Mouse (Mus musculus) granulocyte monocyte progenitor cell, adult 5-6 weeks (primary cell): ENCODE measurements at regions not wholly inside any gene's neighbourhood (a gene's known extent, or its start where the extent isn't known, plus 50 kb on each side); places are given as distances from the start of the nearest gene placed in this dataset.

ENCODE experiments used
- ATAC-seq: replicated peaks from 2 replicates; pipeline ENCODE4 v1.8.0; 2016; ENCODE audit warnings: mild to moderate bottlenecking, moderate TSS enrichment, inconsistent platforms; ENCODE audit not compliant: poor library complexity, severe bottlenecking

DNA sequence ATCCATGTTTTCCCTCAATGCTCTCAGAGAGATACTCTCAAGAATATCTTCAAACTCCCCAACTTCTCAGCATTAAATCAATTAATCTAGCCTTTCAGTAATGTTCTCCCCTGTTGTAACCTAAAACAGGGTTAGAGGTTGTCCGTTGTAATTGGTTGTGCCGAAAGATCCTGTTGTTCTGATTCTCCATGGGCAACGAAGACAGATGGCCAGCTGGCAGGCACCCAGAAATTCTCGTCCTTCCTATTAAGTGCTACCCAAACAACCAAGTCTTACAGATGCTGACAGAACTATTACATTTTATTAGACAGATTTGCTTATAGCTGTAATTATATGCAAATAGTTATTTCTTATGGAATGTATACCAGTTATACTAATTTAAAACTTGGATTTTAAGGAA lies 225.9 kb upstream of the Tacr3 start:
- ATAC-seq: no peak

DNA sequence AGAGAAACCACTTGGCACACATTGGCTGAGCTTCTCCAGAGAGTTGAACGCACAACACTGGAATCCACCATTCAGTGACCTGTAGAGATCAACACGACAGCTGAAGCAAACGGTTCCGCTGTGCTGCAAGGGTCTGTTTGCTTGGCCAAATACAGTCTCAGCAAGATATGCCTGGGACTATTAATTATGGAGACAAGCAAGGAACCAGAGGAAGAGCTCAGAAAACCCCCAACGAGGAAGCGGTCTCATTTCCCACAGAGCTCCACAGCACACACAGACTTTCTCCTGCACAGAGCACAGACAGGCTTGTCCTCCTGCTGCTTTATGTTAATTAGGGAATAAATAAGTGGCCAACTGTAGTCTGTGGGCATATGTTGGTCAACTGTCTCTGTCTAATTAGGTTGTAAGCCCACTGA lies 223.4 kb upstream of the Tacr3 start:
- no peak for ATAC-seq

DNA sequence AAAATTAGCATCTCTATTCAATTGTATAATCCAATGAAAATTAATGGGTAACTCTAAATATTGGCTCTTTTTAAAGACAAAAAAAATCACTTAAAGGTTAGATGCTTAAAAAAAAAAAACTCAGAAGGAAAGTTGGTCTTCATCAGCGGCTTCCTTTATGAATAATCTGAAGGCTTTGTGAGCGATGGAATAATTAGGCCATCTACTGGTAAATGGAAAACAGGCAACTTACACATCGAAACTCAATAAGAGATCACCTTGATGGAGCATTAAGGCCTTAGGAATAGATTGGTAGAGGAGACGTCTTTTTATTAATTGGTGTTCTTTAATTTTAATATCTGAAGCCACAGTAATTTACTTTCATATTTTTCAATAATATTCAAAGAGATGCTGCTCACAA lies 218.6 kb upstream of the Tacr3 start:
- ATAC-seq: no peak

DNA sequence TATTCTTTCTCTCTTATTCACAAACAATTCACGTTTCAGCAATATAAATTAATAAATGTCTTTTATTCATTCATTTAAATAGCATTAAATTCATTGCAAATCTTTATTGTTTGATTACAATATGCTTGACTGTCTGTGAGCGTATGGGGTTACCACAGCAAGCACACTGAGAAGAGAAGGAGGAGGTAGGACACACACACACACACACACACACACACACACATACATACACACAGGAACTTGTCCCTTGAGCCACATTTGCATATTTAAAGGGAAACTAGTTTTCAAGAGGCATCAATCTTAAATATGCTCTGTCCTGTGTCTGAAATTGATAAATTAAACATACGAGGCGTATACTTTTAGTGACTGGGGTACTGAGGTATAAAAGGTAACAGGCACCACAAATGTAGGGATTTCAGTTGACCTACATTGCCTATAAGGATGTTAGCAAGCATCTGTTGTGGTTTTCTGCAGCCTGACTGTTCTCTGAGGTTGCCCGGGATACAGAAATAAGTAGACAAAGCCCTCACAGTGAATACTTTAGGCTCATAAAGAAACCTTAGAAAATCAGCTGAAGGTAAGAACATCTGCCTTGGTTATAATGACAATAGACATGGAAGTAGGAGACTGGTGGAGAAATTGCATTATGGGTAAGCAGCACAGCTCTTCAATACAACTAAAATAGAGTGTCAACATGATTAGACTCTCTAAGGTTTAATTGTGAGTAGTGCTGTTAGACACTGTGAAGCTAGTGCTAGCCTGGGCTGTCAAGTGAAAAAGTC lies 217.1 kb upstream of the Tacr3 start:
- ATAC-seq: no peak

DNA sequence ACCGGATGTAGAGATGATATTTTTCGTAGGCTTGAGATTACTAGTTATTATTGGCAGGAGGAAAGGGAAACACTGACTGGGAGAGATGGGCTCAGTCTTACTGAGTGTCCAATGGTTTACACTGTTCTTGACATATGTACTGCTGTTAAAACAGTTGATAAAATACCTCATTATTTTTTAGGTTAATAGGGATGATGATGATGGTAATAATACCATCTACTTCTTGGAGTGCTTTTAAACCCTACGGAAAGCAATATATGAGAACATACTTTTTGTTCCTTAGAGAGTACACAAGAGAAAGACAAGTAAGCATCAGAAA lies 216.6 kb upstream of the Tacr3 start:
- ATAC-seq: no peak

DNA sequence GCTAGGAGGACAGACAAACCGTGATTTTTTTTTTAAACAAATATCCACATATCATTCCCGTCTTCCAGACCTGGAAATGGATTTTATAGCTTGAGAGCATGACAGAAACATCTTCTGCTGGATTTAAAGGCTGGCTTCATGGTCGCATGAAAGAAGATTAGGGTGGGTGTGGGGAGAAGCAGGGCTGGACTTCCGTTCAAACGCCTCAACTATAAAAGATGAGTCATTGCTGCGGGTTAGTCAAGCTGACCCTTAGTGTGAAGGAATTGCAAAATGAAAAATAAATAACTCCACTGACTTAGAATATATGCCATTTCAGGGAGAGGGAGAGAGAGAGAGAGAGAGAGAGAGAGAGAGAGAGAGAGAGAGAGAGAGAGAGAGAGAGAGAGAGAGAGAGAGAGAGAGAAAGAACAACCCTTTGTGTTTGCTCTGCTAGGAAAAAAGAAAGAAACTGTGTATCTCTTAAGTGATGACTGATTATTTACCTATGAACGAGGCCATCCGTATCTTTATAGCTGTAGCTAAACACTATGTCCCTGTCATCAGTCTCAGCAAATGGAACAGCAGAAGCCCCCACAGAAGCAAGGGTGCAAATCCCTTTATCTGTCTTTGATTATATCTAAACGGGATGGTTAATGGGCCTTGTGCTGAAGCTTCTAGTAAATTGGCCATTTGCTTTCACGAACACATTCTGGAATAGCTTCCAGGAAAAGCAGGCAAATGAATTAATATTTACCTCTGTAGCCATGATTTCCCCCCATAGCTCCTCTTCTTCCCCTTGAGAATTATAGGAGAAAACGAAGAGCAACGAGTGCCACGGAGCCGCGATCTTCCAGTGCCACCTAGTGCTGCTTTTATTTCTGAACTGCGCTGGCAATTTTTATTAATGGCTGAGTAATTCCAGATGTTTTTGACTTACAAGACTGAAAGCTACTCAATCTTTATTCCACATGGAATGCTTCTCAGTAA lies 199.4 kb upstream of the Tacr3 start:
- peak; percentile 75 for ATAC-seq

DNA sequence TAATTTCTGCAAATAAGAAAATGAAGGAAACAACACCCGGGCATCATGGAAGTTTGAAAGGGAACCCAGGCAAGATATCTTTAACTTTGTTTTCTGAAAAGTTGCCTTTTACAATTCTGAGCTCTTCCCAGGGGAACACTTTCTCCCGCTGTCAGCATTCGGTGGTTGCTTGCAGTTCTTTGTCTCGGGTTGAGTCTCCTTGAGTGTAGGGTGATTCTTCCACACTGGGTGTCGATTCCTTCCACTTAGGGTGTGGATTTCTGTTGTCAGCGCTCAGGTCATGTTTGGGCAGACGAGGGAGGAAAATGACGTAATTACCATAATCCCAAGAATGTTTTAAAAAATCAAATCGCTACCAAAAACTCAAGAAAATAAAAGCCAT lies 198.7 kb upstream of the Tacr3 start:
- ATAC-seq: no peak

DNA sequence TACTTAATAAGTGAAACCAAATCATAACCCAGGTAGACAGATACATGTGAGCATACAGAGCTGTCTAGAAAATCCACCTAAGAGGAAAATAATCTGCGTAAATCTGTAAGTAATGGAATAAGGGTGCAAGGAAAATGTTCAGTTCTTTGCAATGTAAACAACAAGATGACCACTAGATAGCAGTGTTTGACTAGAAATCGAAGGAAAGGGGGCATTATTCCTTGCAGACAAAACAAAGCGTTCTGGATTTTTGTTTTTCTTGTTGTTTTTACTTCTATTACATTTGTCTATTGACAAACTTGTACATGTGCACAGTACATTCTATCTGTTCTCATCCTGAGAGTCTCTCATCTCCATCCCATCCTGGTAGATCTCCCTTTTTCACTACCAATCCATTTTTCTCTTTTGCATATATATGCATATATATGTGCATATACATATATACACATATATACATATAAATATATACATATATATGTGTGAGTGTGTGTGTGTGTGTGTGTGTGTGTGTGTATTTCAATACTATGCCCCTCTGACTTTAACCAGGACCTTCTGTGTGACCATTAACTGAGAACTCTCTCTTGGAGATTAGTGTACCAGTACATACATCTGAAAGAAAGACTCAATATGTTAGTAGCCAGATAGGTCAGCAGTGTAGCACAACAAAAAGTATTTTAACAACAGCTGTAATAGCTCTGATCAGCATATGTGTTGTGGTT lies 179.9 kb upstream of the Tacr3 start:
- ATAC-seq: peak; percentile 37; the same call in 1 of the 2 replicates

DNA sequence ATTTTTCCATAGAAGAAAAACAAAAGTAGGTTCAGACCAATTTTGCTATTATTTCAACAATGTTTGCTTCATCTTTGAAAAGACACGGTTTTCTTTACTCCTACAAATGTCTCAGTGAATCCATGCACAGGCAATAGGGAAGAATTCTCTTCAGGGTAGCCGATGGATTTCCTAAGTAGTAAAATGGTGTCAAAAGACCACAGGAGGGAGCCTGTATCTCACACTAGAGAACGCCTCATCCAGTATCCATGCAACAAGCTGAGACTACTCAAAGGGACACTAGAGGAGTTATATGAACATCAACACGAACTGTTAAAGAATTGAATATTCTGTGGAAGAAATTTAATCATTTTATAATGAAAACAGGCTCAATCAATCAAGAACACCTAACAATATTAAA lies 174.8 kb upstream of the Tacr3 start:
- ATAC-seq: no peak

DNA sequence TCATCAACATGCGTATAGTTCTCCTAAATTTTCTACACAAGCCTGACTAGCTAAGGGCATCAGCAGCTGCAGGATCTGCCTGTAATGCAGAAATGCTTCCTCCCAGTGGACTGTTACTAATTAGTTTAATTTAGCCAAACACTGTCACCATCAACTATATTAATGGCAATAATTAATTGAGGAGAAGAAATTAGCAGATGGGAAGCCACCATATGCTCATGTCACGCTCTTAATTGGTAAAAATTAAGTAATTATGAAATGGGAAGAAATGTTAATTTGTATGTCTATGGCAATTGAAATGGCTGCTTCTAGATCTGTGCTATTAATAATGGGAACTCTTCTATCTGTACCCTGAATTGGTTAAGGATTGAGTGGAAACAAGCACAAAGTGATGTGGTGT lies 133.9 kb upstream of the Tacr3 start:
- no peak for ATAC-seq

DNA sequence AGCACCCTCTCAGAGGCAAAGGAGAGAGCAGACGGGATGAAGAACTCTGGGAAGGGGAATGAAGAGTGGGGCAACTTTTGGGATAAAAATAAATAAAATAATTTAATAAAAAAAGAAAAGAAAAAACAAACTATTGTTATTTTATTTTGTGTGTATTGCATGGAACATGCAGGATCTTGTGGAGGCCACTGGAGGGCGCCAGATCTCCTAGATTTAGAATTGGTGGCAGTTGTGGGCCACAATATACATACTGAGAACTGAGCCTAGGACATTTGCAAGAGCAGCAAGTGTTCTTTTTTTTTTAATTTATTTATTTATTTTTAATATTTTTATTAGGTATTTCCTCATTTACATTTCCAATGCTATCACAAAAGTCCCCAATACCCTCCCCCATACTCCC lies 110.2 kb upstream of the Tacr3 start:
- ATAC-seq: no peak

DNA sequence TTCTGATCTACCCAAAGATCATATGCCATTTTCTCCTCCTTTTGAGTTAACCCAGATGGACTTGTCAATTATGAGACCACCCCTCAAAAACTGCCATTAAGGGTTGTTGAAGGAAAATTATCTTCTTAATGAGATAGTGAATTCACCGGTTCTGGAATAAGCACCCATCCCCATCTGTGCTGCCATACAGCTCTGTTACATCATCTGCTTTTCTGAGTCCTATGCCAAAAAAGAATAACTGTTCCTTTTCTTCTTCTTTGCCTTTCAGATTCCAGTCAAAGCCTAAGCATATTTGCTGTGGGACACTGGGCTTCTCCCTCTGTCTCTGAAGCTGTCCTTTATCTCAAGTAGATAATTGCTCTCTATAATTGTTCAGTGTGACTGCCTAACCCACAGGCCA lies 93.1 kb upstream of the Tacr3 start:
- ATAC-seq: no peak

DNA sequence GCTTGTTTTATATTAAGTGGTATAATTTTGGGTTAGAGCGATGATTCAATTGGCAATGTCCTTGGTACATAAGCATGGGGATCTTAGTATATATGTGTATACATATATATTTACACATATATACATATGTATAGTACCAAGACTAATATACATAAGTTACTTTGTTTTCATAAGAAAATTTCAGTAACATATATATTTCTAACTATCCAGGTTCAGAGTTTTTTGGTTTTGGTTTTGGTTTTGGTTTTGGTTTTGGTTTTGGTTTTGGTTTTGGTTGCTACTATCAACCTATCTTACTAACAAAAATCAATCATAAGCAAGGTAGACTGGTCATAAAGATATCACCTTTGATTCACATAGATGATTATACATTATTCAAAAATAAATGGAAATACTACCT lies 67.7 kb upstream of the Tacr3 start:
- ATAC-seq: no peak

DNA sequence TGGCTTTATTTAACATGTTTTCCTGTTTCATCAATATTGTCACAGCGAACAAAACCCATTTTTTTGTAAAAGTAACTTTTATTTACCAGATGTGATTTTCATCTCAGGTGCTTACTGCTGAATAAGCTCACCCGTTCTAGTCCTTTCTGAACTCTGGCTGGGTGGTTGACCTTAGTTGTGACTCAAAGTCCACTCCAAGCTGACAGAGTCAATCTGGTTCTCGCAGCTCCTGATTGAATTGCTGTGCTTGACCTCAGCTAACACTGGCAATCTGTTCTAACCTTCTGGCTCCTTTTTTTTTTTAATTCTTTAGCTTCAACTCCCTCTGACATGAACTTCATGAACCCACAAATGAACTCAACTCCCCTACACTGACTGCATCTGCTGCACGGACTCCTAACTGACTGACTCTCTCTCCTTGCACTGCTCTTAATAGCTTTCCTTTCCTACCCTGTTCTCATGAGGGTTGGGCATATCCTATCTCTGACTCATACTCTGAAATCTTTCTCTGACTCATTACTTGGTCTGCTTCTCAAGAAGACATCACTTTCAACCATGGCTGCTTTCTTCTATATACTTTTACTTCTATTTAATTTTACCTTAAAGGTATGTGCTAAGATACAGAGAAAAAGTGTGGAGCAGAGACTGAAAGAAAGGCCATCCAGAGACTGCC lies 65.4 kb upstream of the Tacr3 start:
- no peak for ATAC-seq
